Mouse (Mus musculus): ENCODE measurements around the gene Tmc6.

GRCm38 (mm10) chr11:117768725-117769682 lies 13.0 kb downstream of the Tmc6 start:
- TF ChIP-seq CTCF (IDR thresholded peaks at IDR 0.05; ENCODE audit: insufficient read depth, low read depth, low read length) = no peak
- TF ChIP-seq POLR2A (IDR thresholded peaks at IDR 0.05; ENCODE audit: insufficient read depth, low read depth, low read length) = no peak

All from olfactory bulb, adult 2 months (tissue).